Mouse (Mus musculus) spleen, adult 18-20 months (tissue): Measurements from ENCODE around the gene Fbxl7.

ENCODE experiments used
- DNase-seq, 2 experiments: peaks; one replicate each; pipeline ENCODE4 v3.0.0; 2022; ENCODE audit warnings: mixed read lengths in 2 of 2

Gene Fbxl7

DNA sequence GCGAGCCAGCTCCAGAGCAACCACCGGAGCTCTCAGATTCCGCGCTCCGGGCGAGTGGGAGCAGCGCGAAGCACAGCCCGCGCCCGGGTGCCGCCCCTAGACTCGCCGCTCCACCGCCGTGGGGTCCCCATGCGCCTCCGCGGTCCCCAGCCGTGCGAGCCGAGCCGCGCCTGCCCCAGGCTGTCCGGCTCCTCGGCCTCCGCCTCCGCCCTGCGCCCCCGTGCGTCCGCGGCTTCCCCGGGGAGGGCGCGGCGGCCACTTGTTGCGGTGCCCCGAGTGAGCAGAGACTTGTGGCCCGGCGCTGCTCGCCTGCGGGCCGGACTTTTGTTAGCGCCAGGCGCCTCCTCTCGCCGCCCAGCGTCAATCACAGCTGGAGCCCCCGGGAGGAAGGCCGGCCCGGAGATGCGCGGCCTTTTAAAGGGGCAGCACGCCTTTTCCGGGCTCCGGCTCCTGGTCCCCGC is at the start of gene Fbxl7:
TSS of gene Fbxl7 (minus strand) at position 330 of the 461 bp plus-strand sequence.
- peak; percentile 14 for DNase-seq

DNA sequence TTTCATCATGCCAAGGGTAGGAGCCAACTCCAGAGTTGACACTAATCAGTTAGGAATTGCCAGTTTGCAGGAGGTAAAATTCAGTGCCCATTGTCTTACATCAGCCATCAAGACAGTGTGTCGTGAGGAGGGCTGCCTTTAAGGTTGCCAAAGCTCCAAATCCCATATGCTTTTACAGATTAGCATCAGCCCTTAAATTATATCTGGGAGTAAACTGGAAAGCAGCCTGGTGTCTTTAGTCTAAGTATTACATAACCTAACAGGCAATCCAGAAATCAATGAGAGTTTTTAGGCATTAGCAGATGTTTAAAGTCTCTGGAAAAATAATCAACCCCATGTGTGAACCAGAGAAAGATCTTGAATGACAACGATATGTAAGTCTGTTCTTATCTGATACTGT is 26.6 kb upstream of the Fbxl7 start:
- no peak for DNase-seq

DNA sequence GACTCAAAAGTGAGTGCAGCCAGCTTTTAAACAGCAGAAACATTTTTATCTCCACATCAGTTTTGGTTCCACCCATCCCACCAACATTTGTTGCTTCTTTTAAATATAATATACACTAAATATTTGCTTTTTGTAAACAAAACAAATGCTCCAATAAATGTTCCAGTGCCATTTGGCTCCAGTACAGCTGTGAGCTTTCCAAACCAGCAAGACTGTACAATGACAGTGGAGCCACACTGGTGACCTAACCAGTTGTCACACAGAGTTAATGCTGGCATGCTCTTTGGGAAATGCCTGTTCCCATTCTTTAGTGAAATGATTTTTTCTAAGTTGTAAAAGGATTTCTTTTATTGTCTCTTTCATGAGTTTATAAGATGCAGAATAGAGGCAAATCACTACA is 18.0 kb upstream of the Fbxl7 start:
- DNase-seq = no peak

DNA sequence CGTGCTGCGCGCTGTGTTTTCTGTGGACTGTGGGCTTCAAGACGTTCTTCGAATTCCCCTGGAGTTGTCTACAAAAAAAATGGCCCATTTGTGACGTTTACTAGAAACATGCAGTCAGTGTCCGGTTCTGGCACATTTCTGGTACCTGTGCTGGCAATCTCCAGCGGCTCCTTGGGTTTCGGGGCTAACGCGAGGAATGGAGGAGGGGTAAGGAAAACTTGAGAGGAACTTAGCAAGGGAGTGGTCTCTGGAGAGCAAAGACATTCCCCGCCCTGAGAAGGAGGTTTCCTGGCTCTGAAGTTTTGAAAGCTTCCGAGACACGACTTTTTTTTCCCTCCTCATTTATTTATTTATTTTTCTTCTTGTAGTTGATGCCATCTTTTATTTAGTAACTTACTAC is 381 bp upstream of the Fbxl7 start:
- no peak for DNase-seq

DNA sequence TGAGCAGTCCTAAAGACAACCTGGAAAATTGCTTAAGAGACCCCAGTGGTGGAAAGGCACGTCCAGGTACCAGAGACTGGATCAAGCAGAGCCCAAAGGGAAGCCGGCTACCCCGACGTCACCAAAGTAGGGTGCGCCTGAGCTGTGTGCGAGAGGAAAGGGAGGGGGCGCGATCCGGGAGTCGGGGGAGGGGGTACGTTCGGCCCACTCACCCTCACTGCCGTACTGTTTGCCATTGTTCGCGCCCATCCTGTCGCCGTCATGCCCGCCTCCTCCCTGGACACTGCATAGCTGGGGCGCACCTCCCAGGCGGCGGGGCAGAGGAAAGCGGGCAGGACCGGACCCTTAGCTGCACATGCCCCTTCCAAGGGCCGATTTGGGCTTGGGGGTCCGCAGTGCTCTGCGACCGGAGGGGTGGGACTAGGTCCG is 565 bp downstream of the Fbxl7 start:
- DNase-seq = no peak

DNA sequence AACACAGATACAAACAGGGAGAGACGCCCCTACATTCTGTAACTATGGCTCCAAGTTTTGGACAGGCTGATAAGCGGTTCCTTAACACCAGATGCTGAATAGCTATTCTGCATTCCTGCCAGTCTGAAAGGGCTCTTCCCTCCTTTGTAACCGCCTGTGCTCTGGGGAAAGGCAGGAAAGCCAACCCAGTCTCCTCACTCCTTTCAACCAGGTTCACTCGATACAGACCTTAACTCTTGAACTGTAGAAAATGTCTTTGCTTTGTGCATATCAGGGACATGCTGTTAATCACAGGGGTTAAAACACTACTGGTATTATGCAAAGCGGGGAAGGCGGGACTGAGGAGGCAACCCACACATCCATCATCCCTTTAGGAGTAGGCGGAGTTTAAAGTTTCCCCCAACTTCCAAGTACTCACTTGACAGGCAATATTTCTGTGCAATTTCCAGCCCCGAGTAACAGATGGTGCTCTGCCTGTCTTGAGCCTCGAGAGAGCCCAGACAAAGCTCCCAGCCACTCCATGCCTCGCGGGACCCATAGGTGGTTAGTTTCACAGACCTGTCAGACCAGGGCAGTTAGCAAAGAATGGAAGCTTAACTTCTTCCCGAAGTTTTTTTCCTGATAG is 1.2 kb downstream of the Fbxl7 start:
- DNase-seq = no peak

DNA sequence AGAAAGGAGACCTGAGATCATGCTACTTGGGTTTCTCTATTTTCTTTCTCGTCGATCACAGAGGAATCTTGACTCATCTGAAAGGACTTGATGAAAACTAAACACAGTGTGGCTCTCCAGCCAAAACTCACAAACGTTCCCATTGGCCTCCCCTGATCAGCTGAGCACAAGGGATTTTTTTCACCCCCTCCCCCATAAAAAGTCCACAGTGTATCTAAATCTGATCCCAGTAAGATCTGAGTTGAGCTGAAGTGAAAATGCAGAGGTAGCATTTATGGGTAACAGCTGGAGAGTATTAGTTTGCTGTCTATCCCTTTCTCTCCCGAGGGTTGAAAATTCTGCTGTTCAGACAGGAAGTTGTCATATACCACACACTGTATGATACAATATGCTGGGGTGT is 2.2 kb downstream of the Fbxl7 start:
- DNase-seq = no peak

DNA sequence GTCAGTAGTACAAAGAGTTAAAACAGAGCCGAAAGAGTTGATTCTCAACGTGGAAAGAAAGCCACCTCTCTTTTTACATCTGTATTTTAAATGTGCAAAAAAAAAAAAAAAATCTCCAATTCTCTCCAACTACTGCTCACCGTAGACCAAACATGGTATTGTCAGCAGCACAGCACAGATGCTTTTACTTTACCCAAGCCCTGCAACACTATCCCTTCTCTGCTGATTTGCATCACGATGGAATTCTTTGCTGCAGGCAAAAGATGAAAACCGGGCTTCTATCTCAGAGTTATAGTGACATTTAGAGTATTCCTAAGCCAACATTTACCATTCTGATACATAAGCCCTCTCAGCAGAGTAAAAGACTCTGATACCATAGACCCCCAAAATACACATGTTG is 5.4 kb downstream of the Fbxl7 start:
- DNase-seq = no peak

DNA sequence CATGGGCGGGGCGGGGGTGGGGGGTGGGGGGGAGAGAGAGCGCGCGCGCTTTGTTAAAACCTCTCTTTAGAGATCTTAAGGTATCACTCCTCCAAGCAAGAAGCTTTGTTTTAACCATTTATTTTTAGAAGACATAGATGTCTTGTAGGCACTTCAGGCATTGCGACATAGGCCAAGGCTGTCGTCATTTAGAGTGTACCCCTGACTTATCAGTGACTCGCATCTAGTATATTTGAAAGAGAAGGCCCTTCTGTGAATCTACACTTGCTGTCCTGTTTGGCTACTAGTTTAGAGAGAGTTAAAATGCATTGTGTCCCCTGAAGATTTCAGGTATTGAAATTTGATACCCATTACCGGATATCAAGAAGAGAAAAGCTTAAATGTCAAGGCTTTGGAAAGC is 7.2 kb downstream of the Fbxl7 start:
- no peak for DNase-seq

DNA sequence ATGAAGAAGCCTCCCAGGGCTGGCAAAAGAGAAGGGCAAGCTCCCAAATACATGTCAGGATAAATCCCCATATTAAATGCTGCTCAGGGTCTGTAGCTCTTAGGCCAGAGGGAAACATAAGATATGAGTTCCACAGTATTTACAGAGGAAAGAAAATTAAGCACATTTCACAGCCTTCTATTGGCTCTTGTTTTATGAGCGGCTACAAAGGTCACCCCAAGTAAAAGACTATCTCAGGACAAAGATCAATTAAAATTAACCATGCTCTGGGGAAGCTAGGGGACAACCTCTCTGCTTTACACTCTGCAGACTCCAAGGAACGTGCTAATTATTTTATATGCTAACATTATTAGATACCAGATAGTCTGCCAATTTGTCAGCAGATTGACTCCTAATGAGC is 9.4 kb downstream of the Fbxl7 start:
- no peak for DNase-seq

DNA sequence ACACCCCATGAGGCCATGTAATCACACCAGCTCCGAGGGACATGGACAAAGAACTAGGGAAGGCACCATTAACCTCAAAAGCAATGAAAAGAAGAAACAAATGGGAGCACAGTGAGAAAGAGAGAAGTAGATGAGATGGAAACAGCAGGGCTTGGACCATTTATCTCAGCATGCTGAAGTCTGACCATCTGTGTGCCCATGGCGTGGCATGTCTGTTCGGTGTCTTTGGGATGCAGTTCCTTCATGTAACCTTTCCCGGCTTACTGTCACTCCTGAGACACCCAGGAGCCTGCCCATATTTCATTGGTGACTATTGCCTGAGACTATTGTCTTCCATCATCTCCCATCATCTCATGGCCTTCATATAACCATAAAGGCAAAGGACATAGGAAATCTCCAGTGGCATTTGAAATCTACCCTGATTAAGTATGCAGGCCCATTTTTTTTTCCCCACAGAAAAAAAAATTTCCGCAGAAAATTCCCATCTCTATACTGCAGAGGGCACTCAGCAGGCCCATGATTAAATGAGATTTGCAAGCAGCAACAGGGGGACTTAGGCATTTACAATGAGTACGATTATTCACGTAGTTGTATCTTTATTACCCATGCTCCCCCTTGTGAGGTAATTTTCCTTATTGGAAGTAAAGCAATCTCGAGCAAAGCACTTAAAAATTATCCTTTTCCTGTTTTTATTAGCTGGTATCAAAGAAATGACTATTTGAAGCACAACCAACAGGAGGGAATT is 15.0 kb downstream of the Fbxl7 start:
- no peak for DNase-seq

DNA sequence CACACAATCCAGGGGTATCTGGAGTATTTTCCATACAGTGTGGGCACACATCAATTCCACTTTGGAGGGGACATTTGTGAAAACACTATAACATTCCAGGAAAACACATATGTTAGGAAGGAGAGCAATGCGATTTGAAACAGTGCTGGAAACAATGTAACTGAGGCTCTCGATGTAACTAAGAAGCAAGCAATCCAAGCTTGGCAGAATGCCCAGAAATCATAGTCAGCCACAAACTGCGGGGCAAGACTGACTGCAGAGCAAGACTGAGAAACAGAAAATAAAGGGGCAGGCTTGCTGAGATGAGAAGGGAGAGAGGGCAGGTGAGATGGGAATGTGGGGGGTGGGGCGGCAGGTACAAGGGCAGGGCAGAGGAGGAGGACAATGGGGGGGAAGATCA is 19.7 kb downstream of the Fbxl7 start:
- no peak for DNase-seq

DNA sequence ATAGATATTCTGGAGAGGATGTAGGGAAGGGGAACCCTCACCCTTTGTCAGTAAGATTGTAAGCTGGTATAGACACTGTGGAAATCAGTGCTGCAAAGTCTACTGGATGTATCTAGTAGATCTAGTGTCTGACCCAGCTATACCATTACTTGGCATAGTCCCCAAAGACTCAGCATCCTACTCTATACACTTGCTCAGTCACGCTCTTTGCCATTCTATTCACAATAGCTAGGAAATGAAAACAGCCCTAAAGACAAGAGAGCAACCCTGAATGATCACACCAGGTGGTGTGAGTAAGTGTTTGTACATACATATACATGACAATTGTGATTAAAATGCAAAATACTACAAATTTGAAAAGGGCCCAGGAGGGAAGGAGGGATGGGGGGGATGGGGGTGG is 23.1 kb downstream of the Fbxl7 start:
- DNase-seq = no peak

DNA sequence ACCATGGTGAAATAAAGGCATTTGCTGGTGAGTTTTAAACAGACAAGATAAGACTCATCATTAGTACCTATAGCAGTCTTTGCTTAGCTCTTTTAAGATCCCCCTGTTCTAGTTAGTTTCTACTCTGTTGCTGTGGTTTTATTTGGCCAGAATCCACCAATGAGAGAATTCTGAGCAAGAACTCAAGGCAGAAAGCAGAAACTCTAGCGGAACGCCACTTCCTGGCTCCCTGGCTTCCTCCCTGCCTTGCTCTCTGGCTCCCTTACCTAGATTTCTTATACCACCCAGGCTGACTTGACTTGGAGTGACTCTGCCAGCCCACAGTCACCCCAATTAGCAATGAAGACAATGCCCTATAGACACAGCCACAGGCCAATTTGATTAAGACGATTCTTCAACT is 26.2 kb downstream of the Fbxl7 start:
- no peak for DNase-seq

DNA sequence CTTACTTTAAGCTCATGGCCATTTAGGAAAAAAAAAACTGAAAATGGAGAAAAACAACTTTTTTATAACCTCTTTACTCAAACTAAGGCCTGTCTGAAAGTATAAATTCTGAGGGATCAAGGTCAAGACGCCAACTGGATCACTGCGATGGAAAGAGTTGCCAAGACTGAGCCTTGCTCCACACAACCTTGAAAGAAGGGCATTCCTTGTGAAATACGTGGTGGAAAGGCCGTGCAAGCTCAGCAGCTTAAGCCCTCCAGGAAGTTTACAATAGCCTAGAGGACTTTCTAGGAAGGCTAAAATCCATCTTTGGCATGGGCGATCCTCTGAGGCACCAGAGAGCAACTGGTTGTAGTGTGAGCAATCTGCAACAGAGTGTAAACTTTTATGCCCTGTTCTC is 27.9 kb downstream of the Fbxl7 start:
- no peak for DNase-seq

DNA sequence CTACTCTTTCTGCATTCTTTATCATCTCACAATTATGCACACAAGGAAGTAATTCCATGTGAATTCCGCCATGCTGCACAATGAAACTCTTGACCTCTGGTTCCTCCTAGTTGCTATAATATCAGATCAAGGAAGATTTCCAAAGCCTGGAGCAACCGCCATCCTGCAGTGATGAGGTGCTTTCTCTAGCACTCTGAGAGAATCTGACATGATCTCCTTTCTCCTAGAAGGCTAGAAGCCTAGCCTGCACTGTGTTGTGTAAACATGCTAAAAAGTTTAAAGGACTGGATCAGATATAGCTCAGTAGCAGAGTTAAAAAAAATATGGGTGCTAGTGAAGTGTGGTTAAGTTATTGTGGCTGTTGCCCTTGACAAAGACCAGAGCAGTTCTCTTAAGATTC is 33.2 kb downstream of the Fbxl7 start:
- DNase-seq = no peak

DNA sequence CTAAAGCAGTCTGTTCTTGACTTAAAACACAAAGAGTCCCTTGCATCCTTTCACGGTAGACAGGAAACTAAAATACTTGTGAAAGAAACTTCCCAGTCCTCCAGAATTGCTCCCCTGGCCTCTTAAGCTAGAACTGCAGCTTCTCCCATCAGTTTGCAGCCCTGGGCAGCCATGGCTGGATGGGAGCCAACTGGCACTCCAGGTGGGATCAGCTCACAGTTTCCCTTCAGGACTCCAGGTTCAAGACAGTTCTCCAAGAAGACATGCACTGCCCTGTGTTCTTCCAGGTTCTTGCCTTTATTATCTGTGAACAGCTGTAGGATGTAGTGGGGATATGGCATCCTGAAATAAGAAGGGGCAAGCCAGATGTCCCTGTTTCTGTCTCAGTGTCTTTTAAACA is 45.8 kb downstream of the Fbxl7 start:
- no peak for DNase-seq

DNA sequence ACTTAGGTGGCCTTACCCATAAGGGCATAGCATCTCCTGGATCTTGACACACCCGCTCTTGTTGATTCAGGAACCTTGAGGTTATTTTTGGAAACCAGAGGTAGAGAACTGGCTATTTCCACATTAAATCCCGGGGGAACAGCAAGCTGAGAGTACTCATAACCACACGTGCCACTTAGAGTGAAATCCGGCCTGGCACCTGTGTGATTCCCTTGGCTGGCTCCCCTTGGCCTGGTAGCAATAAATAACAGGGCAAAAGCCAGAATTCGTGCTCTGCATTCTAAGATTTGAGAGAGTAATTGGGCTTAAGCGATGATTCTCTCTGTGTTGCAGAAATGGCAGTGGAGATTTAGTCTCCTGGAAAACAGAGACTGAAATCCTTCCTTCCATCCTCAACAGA is 53.2 kb downstream of the Fbxl7 start:
- DNase-seq = no peak

DNA sequence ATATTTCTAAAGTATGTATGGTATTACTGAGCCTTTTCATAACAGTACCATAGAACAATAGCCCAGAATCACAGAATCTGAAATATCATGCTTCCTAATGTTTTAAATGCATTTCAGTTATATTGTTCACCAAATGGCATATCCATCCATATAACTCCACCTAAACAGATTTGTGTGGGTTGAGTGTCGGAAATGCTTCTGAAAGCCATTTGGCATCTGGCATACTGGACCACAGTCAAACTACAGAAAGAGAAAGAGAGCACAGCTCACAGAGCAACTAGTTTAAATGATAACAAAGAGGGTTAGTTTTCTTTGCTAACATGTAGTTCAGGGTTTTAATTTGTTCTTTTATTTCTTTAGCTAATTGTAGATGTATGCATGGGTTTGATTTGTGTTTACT is 57.0 kb downstream of the Fbxl7 start:
- no peak for DNase-seq

DNA sequence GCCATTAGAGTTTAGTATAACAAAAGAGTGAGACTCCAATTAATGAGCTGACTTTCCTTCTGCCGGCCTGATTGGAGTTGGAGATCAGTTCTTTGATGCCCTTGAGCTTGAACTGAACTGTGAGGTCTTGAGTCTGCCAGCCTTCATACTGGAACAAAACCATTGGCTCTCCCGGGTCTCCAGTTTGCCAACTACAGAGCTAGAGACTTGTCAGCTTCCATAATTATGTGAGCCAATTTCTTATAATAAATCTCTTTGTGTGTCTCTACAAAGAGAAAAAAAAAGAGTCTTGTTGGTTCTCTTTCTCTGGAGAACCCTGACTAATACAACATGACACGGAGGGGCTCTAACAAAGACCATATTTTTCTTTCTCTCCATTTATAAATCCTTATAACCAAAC is 58.2 kb downstream of the Fbxl7 start:
- no peak for DNase-seq

DNA sequence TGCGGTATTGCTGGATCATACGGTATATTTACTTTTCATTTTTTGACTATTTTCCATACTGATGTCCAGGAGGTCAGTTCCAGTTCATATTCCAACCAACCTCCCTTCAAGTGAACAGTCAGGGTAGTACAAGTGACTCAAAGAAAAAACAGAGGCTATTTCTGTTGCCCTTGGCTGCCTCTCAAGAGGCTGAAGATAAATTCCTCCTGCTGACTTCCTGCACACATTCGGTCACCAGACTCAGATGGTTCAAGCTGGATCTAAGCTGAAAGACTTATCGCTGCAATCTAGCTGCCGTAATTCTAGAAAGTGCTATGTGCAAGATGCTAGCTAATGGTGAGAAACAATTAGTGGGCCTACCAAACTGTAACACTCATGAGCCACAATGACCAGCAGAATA is 61.0 kb downstream of the Fbxl7 start:
- no peak for DNase-seq

DNA sequence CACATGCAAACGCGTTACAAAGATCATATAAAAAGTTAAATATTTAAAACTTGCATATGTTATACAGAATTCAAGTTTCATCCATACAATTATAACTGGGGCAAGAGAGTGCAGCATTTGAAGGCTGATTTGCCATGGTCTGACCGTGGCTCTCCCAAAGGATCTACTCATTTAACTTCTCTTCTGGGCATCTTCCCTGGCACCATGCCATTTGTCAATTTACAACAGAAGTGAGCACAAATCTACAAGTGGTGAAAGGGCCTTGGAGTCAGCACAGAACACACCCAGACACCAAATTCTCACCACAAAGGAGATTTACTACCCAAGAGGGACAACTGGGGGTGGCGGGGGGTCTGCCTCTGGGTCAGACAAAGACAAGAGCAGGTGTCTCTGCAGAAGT is 64.2 kb downstream of the Fbxl7 start:
- DNase-seq = no peak

DNA sequence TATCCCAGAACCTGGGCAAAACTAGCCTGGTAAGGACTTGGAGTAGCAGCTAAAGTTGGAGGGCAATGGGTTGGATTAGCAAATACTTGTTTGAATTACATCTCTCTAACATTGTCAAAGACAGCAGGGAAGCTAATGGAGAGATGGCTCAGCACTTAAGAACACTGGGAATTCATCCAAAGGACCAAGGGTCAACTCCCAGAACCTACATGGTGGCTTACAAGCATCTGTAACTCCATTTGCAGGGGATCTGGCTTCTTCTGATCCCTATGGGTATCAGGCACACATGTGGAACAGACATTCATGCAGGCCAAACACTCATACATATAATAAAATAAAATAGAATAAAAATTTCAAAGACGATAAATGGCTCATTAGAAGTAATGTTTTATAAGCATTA is 78.4 kb downstream of the Fbxl7 start:
- no peak for DNase-seq

DNA sequence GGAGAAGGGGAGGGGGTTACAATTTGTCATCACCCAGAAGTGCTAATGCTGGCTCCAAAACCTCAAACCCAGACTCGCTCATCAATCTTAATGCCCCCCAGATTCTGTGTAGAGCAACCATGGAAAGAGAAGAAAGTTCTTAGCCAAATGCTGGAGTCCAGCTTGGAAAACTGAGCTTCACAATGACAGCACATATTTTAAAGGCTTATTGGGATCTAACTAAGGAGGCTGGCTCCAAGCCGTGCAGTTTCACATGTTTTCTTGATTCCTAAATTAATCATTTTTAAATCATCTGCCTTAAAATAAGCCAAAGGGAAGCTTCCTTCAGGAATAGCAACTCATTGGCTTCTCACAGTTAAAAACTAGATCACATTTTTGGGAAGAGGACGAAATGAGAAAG is 82.5 kb downstream of the Fbxl7 start:
- DNase-seq = no peak

DNA sequence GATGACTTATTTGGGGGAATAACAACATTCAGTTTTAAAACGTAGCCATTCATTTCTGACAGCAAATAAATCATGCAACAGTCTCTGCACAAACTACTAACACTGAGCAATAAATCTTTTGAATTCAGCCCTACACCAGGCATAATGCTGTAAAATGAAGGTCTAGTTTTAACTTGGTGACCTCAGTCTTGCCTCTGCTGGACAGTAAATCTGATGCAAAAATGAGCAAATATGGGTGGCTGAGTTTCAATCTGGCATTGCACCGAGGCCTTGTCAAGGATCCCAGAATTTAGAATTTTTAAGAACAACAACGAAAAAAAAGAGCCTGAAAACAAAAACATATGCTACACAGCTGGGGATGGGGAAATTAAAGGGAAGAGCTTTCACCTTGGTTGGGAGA is 85.8 kb downstream of the Fbxl7 start:
- DNase-seq = no peak
